Mouse (Mus musculus) left cerebral cortex, adult 2 months (tissue): ENCODE measurements around the gene Brf1. TPM values are rescaled to one million over a fixed set of nuclear protein-coding genes. Genes with fewer than 3 reads are reported as not detected.
A peak's percentile ranks its signal among the peaks of the same experiment; 100 is the strongest.

ENCODE experiments used
- DNase-seq, 2 experiments: peaks; one replicate each; pipeline ENCODE4 v3.0.0; 2021 to 2022; ENCODE audit warnings: low spot score in 2 of 2, mixed read lengths in 1 of 2; ENCODE audit errors: extremely low spot score in 1 of 2
- H3K27ac ChIP-seq: fragments of 200-600 bp; 2 replicates; pipeline ENCODE4 v1.8.1; 2022
- H3K4me3 ChIP-seq: fragments of 200-600 bp; 2 replicates; pipeline ENCODE4 v1.8.1; 2022
- CTCF ChIP-seq: fragments of 200-600 bp; IDR thresholded peaks from 2 replicates; pipeline ENCODE4 v1.8.1; 2022; ENCODE audit warnings: antibody characterized with exemption, mild to moderate bottlenecking, moderate library complexity
- intact Hi-C: fragments of 180-260 bp; cut with DNase I; formaldehyde crosslinking; loops from one replicate; pipeline ENCODE4 v1.15.1; 2025
- total RNA-seq, 2 experiments: library from RNA; stranded (reverse); gene quantifications; 2 replicates each; pipeline ENCODE4 v1.2.3; 2021

Brf1 gene
- total RNA-seq, 2 experiments from 2014 or later = 45.6 to 46.6 TPM

GRCm38 (mm10) chr12:113032296-113033250 lies 32.1 kb upstream of the Brf1 start:
- TF ChIP-seq CTCF = no peak; the same call in 1 of the 2 replicates
- intact Hi-C loops = no loop called here
- Histone ChIP-seq H3K27ac (peak overlapping the region; percentile 40; the same call in 1 of the 2 replicates), H3K4me3 (no peak overlapping the region)
- no peak for DNase-seq

- no peak for TF ChIP-seq CTCF
- no peak overlapping the region for H3K4me3 ChIP-seq
- H3K27ac ChIP-seq = no peak overlapping the region
- intact Hi-C loops = no loop called here
- no peak for DNase-seq
Observed at GRCm38 (mm10) chr12:113031441-113031840, 30.9 kb upstream of the Brf1 start.

GRCm38 (mm10) chr12:113030993-113031392 lies 30.5 kb upstream of the Brf1 start:
- TF ChIP-seq CTCF = no peak
- intact Hi-C loops = no loop called here
- Histone ChIP-seq H3K4me3 (no peak overlapping the region), H3K27ac (no peak overlapping the region)
- DNase-seq = no peak

- no peak for TF ChIP-seq CTCF
- H3K4me3 ChIP-seq = no peak overlapping the region
- no peak overlapping the region for H3K27ac ChIP-seq
- intact Hi-C loops = no loop called here
- DNase-seq = no peak
Observed at GRCm38 (mm10) chr12:113030046-113030445, 29.5 kb upstream of the Brf1 start.

- Histone ChIP-seq H3K4me3 (no peak overlapping the region), H3K27ac (0 out of 2 replicates have a peak overlapping the region, but pooled peaks have one; percentile 19)
- intact Hi-C loops = no loop called here
- no peak for TF ChIP-seq CTCF
- DNase-seq = no peak
Observed at GRCm38 (mm10) chr12:113028898-113029297, 28.4 kb upstream of the Brf1 start.

GRCm38 (mm10) chr12:113028067-113028466 lies 27.6 kb upstream of the Brf1 start:
- intact Hi-C loops = no loop called here
- H3K27ac ChIP-seq = no peak overlapping the region
- no peak for TF ChIP-seq CTCF
- no peak overlapping the region for H3K4me3 ChIP-seq
- no peak for DNase-seq

- intact Hi-C loops = no loop called here
- no peak for TF ChIP-seq CTCF
- DNase-seq = no peak
Observed at GRCm38 (mm10) chr12:113027495-113027894, 27.0 kb upstream of the Brf1 start.

GRCm38 (mm10) chr12:113026557-113026956 lies 26.1 kb upstream of the Brf1 start:
- no peak overlapping the region for H3K27ac ChIP-seq
- no peak for DNase-seq
- no peak overlapping the region for H3K4me3 ChIP-seq
- TF ChIP-seq CTCF = no peak; the same call in 1 of the 2 replicates
- intact Hi-C loops = no loop called here

More at GRCm38 (mm10) chr12:113027495-113027894, 27.0 kb upstream of the Brf1 start:
- no peak overlapping the region for H3K4me3 ChIP-seq
- no peak overlapping the region for H3K27ac ChIP-seq

GRCm38 (mm10) chr12:113023082-113023481 lies 22.6 kb upstream of the Brf1 start:
- no peak for DNase-seq

GRCm38 (mm10) chr12:113021488-113021887 lies 21.0 kb upstream of the Brf1 start:
- H3K4me3 ChIP-seq = no peak overlapping the region

More at GRCm38 (mm10) chr12:113023082-113023481, 22.6 kb upstream of the Brf1 start:
- Histone ChIP-seq H3K4me3 (no peak overlapping the region), H3K27ac (no peak overlapping the region)
- TF ChIP-seq CTCF = no peak
- intact Hi-C loops = no loop called here

GRCm38 (mm10) chr12:113018763-113019162 lies 18.3 kb upstream of the Brf1 start:
- no peak for TF ChIP-seq CTCF
- intact Hi-C loops = no loop called here
- Histone ChIP-seq H3K27ac (no peak overlapping the region), H3K4me3 (no peak overlapping the region)
- no peak for DNase-seq

More at GRCm38 (mm10) chr12:113021488-113021887, 21.0 kb upstream of the Brf1 start:
- H3K27ac ChIP-seq = no peak overlapping the region
- intact Hi-C loops = no loop called here
- no peak for TF ChIP-seq CTCF
- DNase-seq = no peak

GRCm38 (mm10) chr12:113017429-113017984 lies 17.0 kb upstream of the Brf1 start:
- no peak overlapping the region for H3K4me3 ChIP-seq
- H3K27ac ChIP-seq = no peak overlapping the region
- no peak for TF ChIP-seq CTCF
- intact Hi-C loops = no loop called here
- no peak for DNase-seq
